Mouse (Mus musculus): Measurements from ENCODE around the gene Tcte1.
A peak's percentile ranks its signal among the peaks of the same experiment; 100 is the strongest.

Tcte1 gene

DNA sequence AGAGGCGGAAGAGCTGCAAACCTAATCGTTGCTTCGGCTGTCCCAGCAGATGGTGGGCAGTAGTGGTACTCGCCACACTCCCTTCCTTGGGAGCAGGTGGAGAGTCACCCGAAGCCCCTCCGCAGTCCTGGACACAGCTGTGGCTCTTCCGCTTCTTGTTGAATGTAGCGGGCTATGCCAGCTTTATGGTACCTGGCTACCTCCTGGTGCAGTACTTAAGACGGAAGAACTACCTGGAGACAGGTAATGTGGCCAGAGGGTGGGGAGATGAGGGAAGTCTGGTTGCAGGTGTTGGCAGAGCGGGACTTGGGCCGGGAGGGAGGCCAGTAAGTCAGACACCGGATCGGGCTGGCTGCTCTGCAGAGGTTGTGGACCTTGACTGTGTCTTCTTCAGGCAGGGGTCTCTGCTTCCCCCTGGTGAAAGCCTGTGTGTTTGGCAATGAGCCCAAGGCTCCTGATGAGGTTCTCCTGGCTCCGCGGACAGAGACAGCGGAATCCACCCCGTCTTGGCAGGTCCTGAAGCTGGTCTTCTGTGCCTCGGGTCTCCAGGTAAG is 41.4 kb downstream of the Tcte1 start:
- no peak for DNase-seq (ENCODE audit: low read depth, low spot score)

- DNase-seq (ENCODE audit: low read depth, low spot score), result no peak
These were observed 41.9 kb downstream of the Tcte1 start for GRCm38 (mm10) chr17:45565103-45565502.

- no peak for DNase-seq (ENCODE audit: low read depth, low spot score)
These were observed 42.8 kb downstream of the Tcte1 start for GRCm38 (mm10) chr17:45566031-45566359.

DNA sequence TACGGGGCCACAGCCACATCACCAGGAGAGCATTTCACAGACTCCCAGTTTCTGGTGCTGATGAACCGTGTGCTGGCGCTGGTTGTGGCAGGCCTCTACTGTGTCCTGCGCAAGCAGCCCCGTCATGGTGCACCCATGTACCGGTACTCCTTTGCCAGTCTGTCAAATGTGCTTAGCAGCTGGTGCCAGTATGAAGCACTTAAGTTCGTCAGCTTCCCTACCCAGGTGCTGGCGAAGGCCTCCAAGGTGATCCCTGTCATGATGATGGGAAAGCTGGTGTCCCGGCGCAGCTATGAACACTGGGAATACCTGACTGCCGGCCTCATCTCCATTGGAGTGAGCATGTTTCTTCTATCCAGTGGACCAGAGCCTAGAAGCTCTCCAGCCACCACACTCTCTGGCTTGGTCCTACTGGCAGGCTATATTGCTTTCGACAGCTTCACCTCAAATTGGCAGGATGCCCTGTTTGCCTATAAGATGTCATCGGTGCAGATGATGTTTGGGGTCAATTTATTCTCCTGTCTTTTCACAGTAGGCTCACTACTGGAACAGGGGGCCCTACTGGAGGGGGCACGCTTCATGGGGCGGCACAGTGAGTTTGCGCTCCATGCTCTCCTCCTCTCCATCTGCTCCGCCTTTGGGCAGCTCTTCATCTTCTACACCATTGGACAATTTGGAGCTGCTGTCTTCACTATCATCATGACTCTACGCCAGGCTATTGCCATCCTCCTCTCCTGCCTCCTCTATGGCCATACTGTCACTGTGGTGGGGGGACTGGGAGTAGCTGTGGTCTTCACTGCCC is 43.3 kb downstream of the Tcte1 start:
- no peak for DNase-seq (ENCODE audit: low read depth, low spot score)

DNA sequence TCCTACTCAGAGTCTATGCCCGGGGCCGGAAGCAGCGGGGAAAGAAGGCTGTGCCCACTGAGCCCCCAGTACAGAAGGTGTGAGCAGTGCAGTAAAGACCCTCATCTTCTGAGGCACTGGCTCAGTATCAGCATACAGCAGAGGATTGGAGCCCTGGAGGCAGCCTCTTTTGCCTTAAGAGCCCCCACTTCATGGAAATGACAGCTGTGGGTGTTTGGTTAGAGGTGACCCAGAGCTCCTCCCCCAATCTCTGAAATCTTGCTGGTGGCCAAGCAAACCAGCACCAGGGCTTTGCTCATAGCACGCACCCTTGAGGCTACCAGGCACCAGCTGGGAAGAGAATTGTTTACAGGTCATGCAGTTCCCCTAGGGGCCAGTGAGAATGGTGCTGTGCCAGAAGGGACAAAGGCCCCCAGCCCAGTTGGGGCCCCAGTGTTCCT is 43.9 kb downstream of the Tcte1 start:
- no peak for DNase-seq (ENCODE audit: low read depth, low spot score)

- no peak for DNase-seq (ENCODE audit: low read depth, low spot score)
These were observed 45.8 kb downstream of the Tcte1 start for GRCm38 (mm10) chr17:45568990-45569389.

GRCm38 (mm10) chr17:45569999-45570398 is 46.8 kb downstream of the Tcte1 start:
- no peak for DNase-seq (ENCODE audit: low read depth, low spot score)

DNA sequence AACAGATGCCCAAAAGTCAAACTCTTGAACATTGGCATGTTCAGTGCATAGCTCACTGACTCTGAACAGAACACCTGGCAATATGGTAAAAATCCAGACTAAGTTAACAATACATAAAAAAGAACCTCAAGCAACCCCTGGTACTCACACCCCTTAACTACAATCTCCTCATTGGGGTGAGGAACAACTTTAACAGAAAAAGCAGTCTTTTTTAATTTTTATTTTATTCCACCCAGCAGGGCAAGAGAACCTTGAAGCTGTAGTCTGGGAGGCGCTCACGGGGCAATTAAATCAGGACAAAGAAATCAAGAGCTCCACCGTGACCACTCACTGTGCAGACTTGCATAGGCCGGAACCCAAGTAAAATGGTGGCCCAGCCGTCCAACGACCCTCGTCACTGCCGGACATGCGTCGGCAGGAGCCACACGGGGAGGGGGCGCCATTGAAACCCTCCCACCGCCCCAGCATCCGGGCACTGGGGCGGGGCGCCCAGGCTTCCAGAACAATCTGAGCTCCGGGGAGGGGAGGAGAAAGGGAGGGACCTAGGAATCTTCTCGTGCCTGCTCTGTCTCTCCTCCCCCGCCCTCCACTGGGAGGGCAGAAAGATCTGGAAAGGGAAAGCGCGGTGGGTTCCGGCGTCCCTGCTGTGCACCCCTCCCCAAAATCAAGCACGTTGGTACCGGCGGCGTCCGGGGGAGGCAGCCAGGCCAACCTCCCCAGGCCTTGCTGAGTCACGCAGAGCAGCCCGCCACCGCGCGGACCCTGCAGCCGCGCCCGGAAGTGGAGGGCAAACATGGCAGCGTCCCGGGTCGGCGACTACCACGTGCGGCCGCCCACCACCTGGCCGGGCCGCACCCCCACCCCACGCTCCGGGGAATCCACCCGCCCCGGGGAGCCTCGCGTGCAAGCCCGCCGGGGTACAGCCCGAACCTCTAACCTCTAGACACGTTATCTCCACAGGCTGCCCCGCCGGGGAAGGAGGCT is 49.2 kb downstream of the Tcte1 start:
- no peak for DNase-seq (ENCODE audit: low read depth, low spot score)

DNA sequence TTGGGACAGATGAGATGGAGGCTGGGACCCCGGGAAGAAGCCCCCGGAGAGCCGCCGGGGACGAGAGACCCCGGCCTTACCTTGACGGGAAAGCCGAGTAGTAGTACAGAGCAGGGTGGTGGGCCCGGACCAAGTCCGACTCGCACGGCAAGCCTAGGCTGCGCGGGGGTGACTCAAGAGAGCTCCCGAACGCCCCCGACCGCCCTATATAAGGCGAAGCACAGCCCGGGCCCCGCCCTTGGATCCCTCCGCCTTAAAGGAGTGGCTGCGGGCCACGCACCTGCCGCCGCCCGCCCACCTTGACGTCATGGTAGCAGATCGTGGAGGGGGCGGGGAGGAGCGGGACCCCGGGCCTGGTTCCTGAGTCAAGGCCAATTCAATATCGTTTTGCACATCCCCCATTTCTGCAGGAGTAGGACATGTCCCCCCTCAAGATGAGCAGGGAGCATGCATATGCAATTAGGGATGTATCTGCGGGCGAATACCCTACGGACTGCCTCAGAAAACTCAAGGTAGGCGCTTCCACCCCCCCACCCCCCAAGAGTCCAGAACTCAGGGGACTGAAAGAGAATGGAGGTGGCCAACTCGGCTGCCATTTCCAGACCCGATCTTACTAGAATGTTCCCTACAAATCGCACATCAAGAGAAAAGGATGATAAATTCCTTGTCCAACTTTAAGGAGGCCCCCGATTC is 50.0 kb downstream of the Tcte1 start, which contains the start of gene Hsp90ab1:
Hsp90ab1 (minus strand) TSS at position 185 of the 693 bp plus-strand sequence.
- peak; percentile 90 for DNase-seq (ENCODE audit: low read depth, low spot score)

DNA sequence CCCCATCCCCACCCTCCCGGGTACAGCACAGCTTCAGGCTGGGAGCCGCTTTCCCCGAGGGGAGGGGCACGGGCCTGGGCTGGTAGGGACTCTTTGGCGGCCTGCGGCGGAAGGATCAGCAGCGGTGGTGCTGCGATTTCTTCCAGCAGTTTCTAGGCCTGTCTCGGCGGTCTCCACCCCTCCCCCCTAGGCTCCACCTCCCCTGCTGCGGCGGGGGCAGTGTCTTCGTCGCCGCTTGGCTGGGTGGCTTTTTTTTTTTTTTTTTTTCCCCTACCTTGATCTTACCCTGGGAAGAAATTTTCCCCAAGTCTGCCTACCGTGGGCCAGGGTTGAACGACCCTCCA is 50.5 kb downstream of the Tcte1 start:
- peak; percentile 76 for DNase-seq (ENCODE audit: low read depth, low spot score)

GRCm38 (mm10) chr17:45574129-45574761 is 51.0 kb downstream of the Tcte1 start:
- no peak for DNase-seq (ENCODE audit: low read depth, low spot score)

GRCm38 (mm10) chr17:45575123-45575897 is 52.1 kb downstream of the Tcte1 start:
- DNase-seq (ENCODE audit: low read depth, low spot score), result no peak

DNA sequence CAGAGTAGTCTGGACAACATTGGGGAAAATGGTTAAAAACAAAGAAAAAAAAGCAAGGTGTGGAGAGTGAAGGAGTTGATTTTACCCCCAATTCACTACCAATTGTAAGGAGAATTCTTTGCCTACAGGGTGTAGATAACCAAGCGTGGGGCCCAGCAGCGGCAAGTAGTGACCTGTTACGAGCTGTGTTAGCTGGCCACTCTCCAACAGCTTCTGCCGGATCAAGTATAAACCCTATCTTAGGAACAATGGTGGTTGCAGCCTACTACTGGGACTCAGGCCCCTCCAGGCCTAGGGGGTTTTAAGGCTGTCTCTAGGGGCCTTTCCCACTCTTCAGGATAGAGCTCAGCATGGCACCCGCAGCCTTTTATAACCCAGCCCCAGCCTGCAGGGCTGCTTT is 55.0 kb downstream of the Tcte1 start:
- no peak for DNase-seq (ENCODE audit: low read depth, low spot score)

GRCm38 (mm10) chr17:45578843-45579242 is 55.6 kb downstream of the Tcte1 start:
- no peak for DNase-seq (ENCODE audit: low read depth, low spot score)

GRCm38 (mm10) chr17:45579554-45579953 is 56.3 kb downstream of the Tcte1 start:
- no peak for DNase-seq (ENCODE audit: low read depth, low spot score)

- no peak for DNase-seq (ENCODE audit: low read depth, low spot score)
These were observed 57.8 kb downstream of the Tcte1 start for GRCm38 (mm10) chr17:45580958-45581477.

DNA sequence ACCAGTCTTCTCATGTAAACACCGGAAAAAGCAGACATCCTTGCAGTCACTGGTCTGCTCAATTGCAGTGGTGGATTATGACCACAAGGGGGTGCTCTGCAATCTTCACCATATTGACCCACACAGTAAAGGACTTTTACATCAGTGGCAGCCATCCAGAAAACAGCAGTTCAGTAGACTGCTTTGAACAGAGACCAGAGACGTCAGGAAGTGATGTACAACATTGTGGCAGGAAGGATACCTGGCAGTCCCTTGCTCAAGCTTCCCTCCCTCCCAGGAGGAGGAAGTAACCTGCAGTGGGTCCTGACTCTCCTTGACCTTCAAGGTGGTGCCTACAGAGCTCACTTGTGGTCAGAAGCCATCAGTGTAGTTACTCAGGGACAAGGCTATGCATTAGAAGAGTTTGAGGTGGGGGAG is 58.3 kb downstream of the Tcte1 start:
- no peak for DNase-seq (ENCODE audit: low read depth, low spot score)

- no peak for DNase-seq (ENCODE audit: low read depth, low spot score)
These were observed 59.0 kb downstream of the Tcte1 start for GRCm38 (mm10) chr17:45582188-45582587.

- no peak for DNase-seq (ENCODE audit: low read depth, low spot score)
These were observed 59.6 kb downstream of the Tcte1 start for GRCm38 (mm10) chr17:45582715-45583355.
